Mouse (Mus musculus): Measurements from ENCODE around the gene Arpp19.

DNA sequence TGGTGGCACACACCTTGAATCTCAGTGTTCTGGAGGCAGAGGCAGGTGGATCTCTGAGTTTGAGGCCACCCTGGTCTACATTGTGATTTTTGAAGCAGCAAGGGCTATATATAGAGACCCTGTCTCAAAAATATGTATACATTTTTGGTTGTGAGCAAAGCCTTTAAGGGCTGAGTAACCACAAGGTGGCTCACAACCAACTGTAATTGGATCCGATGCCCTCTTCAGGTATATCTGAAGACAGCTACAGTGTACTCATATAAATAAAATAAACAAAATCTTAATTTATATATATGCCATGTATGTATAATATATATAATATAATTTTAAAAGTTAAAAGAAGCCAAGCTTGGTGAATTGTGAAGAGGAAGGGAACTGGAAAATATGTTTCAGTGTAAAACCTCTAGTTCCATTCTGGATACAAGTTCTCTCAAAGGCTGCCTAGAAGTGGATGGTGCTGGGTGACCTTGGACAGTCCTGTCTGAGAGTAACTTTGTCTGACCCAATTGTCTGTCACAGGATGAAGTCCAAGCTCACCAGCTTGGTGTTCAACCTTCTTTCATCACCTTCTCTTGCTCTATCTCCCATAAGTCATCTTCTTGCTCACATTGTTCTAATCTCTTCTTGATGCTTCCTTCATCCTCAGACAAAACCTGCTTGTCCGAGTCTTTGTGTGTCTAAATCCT lies 4.6 kb downstream of the Arpp19 start:
- TF ChIP-seq MAX (IDR thresholded peaks at IDR 0.05; ENCODE audit: low read depth) (no peak), E2F4 (IDR thresholded peaks at IDR 0.05; ENCODE audit: insufficient read depth) (no peak), USF1 (IDR thresholded peaks at IDR 0.05; ENCODE audit: low read depth) (no peak), POLR2AphosphoS2 (IDR thresholded peaks at IDR 0.05; ENCODE audit: insufficient read length, low read depth) (no peak)
